Mouse (Mus musculus): ENCODE measurements around the gene Adal. TPM values are rescaled to one million over a fixed set of nuclear protein-coding genes. Genes with fewer than 3 reads are reported as not detected.

The Adal gene
- 17.3 TPM for total RNA-seq (2023)

DNA sequence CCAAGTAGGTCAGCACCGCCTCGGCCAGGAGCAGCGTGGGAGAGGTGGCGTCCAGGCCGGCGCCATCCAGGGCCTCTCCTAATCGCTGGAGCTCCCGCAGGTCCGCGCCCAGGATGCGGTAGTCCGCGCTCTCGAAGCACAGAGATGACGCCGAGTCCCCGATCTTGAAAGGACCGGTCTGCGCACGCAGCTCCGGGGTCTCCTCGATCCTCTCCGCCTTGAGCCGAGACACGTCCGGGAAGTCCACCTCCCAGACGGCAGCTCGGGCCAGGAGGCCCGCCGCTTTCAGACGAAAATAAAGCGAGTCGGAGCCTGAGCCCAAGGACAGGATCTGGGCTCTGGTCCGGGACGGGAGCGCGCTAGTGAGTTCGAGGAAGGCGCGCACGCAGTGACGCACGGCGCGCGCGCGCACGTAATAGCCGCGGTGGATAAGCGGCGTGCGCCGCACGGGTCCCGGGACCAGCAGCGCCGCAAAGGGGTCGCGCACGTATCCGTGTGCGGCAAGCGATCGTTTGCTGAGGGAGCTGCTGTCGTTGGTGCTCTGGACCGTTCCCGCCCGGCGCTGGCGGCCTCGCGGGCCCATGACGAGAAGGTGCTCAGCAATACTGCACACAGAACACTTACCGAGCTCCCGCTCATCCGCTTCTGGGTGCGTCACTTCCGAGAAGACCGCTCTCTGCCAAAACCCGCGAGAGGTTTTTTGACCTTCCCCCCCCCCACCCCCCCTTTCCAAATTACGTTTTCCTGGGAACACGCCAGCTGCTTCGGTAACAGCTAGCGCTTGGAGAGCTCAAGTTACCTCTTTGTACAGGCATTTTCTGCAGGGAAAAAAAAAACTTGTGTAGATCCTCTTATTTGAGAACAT lies at the start of gene Adal, which contains the start of gene Lcmt2:
Gene Adal (plus strand): TSS at position 411 of the 865 bp plus-strand sequence.
Gene Lcmt2 (minus strand): TSS at position 636 of the 865 bp plus-strand sequence.

GRCm38 (mm10) chr2:121109695-121110094 lies 30.5 kb upstream of the Adal start, which contains the start of gene Tgm7:
Gene Tgm7 (minus strand): TSS chr2:121109795.

GRCm38 (mm10) chr2:121170481-121170971 lies 30.3 kb downstream of the Adal start, which contains the start of gene Tubgcp4:
Gene Tubgcp4 (plus strand): TSS chr2:121170654.

DNA sequence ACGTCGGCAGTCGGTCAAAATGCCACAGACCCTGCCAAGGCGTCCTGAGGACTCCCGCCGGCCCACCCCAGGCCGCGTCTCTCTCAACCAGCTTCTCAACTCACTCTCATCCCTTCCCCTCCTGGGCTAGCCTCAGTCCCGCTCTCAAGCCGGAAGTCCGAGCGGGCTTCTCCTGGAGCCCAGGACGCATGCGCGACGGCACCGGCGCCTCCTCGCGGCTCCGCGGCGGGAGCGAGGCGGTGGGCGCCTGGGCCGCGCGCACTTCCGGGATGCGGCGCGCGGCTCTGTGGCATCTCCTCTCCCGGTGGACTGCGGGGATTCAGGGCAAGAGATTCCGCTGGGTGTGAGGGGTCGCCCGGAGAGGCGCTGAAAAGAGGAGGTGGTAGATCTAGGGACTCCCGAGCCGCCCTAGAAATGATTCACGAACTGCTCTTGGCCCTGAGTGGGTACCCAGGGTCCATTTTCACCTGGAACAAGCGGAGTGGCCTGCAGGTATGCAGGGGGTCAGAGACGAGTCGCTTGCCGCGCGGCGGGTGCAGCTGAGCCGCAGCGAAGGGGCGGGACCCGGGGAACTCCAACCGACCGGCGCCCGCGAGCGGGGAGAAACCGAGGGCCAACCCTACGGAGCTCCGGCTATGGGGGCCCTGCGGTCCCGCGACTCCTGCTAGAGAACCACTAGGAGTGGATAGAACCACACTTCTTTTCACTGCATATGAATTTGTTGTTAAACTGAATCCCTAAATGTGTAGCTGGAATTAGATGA lies 30.9 kb downstream of the Adal start, which contains the start of gene Zscan29:
Gene Zscan29 (minus strand): TSS at position 146 of the 763 bp plus-strand sequence.

Other genes starting within 250 kb of the Adal start
- 65.4 TPM for gene Ubr1, start 169.7 kb upstream of the Adal start, total RNA-seq (2023)
- 20.6 TPM for gene Tmem62, start 163.4 kb upstream of the Adal start, total RNA-seq (2023)
- 84.3 TPM for gene Ccndbp1, start 132.0 kb upstream of the Adal start, total RNA-seq (2023)
- gene Epb42, start 103.4 kb upstream of the Adal start, total RNA-seq (2023): 1.1 TPM
- gene Tgm5, start 54.6 kb upstream of the Adal start, total RNA-seq (2023): not detected
- not detected for gene Tgm7, start 30.6 kb upstream of the Adal start, total RNA-seq (2023)
- 11.8 TPM for gene Lcmt2, start 225 bp downstream of the Adal start, total RNA-seq (2023)
- gene Tubgcp4, start 30.2 kb downstream of the Adal start, total RNA-seq (2023): 69.6 TPM
- gene Zscan29, start 30.7 kb downstream of the Adal start, total RNA-seq (2023): 26.8 TPM
- gene Trp53bp1, start 131.0 kb downstream of the Adal start, total RNA-seq (2023): 70.9 TPM
- 0.55 TPM for gene Map1a, start 149.2 kb downstream of the Adal start, total RNA-seq (2023)
- gene Ppip5k1, start 215.0 kb downstream of the Adal start, total RNA-seq (2023): 18.4 TPM
- not detected for gene Ckmt1, start 217.3 kb downstream of the Adal start, total RNA-seq (2023)
- 1.0 TPM for gene Strc, start 246.7 kb downstream of the Adal start, total RNA-seq (2023)